Mouse (Mus musculus) liver, embryonic 11.5 days (tissue): ENCODE data around the gene Gm19965. TPM values are rescaled to one million over a fixed set of nuclear protein-coding genes. Genes with fewer than 3 reads are reported as not detected.

ENCODE experiments used
- ATAC-seq: fragments of 200-750 bp; cut with Nextera tagmentation; replicated peaks from 2 replicates; pipeline ENCODE4 v1.8.0; 2017; ENCODE audit warnings: moderate number of reproducible peaks, mild to moderate bottlenecking, moderate TSS enrichment, moderate library complexity; ENCODE audit not compliant: low FRiP score
- DNase-seq: peaks from one replicate; pipeline ENCODE4 v3.0.0-alpha.2; 2017; ENCODE audit warnings: low spot score
- H3K27ac ChIP-seq: fragments of 300-500 bp; sonication (generic); 2 replicates; pipeline ENCODE4 v1.5.1; 2014; ENCODE audit warnings: mild to moderate bottlenecking, low read depth, low read length, control low read depth
- H3K27me3 ChIP-seq: fragments of 300-500 bp; sonication (generic); replicated peaks from 2 replicates; pipeline ENCODE4 v1.6.1; 2014; ENCODE audit warnings: low read length, mixed read lengths; ENCODE audit not compliant: control insufficient read depth, insufficient read depth
- H3K36me3 ChIP-seq: fragments of 300-500 bp; sonication (generic); 2 replicates; pipeline ENCODE4 v1.6.1; 2014; ENCODE audit warnings: mild to moderate bottlenecking, low read length, moderate library complexity, mixed read lengths; ENCODE audit not compliant: control insufficient read depth, insufficient read depth
- H3K4me1 ChIP-seq: fragments of 300-500 bp; sonication (generic); replicated peaks from 2 replicates; pipeline ENCODE4 v1.6.1; 2014; ENCODE audit warnings: low read length, mixed read lengths; ENCODE audit not compliant: control insufficient read depth, insufficient read depth
- H3K4me2 ChIP-seq: fragments of 300-500 bp; sonication (generic); 2 replicates; pipeline ENCODE4 v1.6.1; 2014; ENCODE audit warnings: mild to moderate bottlenecking, control low read depth, moderate library complexity
- H3K4me3 ChIP-seq: fragments of 300-500 bp; sonication (generic); 2 replicates; pipeline ENCODE4 v1.5.1; 2014; ENCODE audit warnings: low read depth, low read length, control low read depth
- H3K9ac ChIP-seq: fragments of 300-500 bp; sonication (generic); 2 replicates; pipeline ENCODE4 v1.6.1; 2014; ENCODE audit warnings: low read depth, low read length, control low read depth
- H3K9me3 ChIP-seq: fragments of 300-500 bp; sonication (generic); 2 replicates; pipeline ENCODE4 v1.6.1; 2016; ENCODE audit warnings: low read length, inconsistent platforms, mixed read lengths; ENCODE audit not compliant: control insufficient read depth
- WGBS: fragments of 180-500 bp; shearing (Covaris S2); extraction: QIAGEN DNeasy Blood & Tissue Kit; methylation state at CpG from one replicate; pipeline ENCODE4 v1.1.7; 2014; 5-methylcytosine and 5-hydroxymethylcytosine counted together
- polyA plus RNA-seq: library from polyadenylated mRNA; unstranded; fragments of >200 nt; fragmentation: Nextera tagmentation; extraction: Ambion mirVana; gene quantifications from 2 replicates; pipeline ENCODE4 v1.2.1, GENCODE M21; 2014

The Gm19965 gene
- polyA plus RNA-seq = not detected in 2 replicates

- no peak within 1 kb of the TSS for H3K27ac ChIP-seq
- H3K4me3 ChIP-seq = no peak within 1 kb of the TSS
- no peaks in the 10 kb centered on the region for H3K4me1 ChIP-seq
- no peaks in the 10 kb centered on the region for H3K36me3 ChIP-seq
- H3K4me2 ChIP-seq = no peak within 1 kb of the TSS
- WGBS = 65% methylated on average over 3 of the region's 3 CpGs
- ATAC-seq (no peak), DNase-seq (no peak)
- H3K9ac ChIP-seq = no peak within 1 kb of the TSS
- H3K27me3 ChIP-seq = no peaks in the 10 kb centered on the region
- H3K9me3 ChIP-seq = no peaks in the 10 kb centered on the region
Measured at GRCm38 (mm10) chr1:116802683-116803082, at the start of gene Gm19965. TSS of gene Gm19965 (plus strand) at chr1:116802983.

DNA sequence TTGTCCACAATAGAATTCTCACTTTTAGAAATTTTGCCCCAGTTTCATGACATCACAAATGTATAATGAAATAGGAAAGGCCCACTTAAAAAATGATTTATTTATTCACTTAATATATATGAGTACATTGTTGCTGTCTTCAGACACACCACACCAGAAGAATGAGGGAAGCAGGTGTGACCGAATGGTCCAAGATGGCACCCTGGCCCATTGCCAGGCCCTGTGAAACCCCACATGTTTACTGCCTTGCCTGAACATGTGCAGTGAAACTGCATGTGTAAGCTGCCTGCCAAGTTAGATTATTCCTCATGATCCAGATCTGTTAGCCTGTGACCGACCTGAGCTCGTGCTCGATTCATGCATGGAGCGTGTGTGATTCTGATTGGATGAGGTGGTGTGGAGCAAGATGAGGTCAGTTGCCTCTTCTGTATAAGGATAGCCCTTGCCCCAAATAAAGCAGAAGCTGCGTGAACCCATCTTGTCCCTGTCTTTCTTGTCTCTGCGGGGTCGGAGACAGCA, 20.3 kb upstream of the Gm19965 start:
- H3K4me3 ChIP-seq = no peak overlapping the region
- no peaks in the 10 kb centered on the region for H3K4me1 ChIP-seq
- H3K36me3 ChIP-seq = no peaks in the 10 kb centered on the region
- no peaks in the 10 kb centered on the region for H3K9me3 ChIP-seq
- H3K27me3 ChIP-seq = no peaks in the 10 kb centered on the region
- H3K9ac ChIP-seq = no peak overlapping the region
- DNase-seq = no peak
- ATAC-seq = no peak
- no peak overlapping the region for H3K4me2 ChIP-seq
- WGBS = 90% methylated on average over 8 of the region's 8 CpGs
- no peak overlapping the region for H3K27ac ChIP-seq
